Mouse (Mus musculus) G1E (cell line): ENCODE data around the gene Gpc6. TPM values are rescaled to one million over a fixed set of nuclear protein-coding genes. Genes with fewer than 3 reads are reported as not detected.

Source experiments
- ATAC-seq: 2 replicates; pipeline ENCODE4 v1.8.0; 2016; ENCODE audit warnings: mild to moderate bottlenecking; ENCODE audit not compliant: insufficient number of reproducible peaks, poor library complexity, low FRiP score, severe bottlenecking; ENCODE audit errors: extremely low read depth
- DNase-seq: peaks from one replicate; pipeline ENCODE4 v3.0.0; 2012; ENCODE audit warnings: low spot score
- H3K27me3 ChIP-seq: 2 replicates; pipeline ENCODE4 v1.6.1; 2012; ENCODE audit warnings: mild to moderate bottlenecking, low read length, inconsistent platforms; ENCODE audit not compliant: insufficient read depth
- H3K36me3 ChIP-seq: replicated peaks from 2 replicates; pipeline ENCODE3; 2012; ENCODE audit warnings: mild to moderate bottlenecking, inconsistent platforms
- H3K4me1 ChIP-seq: 2 replicates; pipeline ENCODE4 v1.6.1; 2012; ENCODE audit warnings: low read depth, low read length, inconsistent platforms, mixed read lengths; ENCODE audit not compliant: insufficient read depth
- H3K4me3 ChIP-seq: 2 replicates; pipeline ENCODE4 v1.5.1; 2012; ENCODE audit warnings: low read depth, mild to moderate bottlenecking, inconsistent platforms, low read length, moderate library complexity, mixed read lengths
- H3K9me3 ChIP-seq: replicated peaks from 2 replicates; pipeline ENCODE4 v1.6.1; 2012; ENCODE audit warnings: inconsistent platforms
- CTCF ChIP-seq: IDR thresholded peaks from 2 replicates; pipeline ENCODE4 v1.5.1; 2012; ENCODE audit warnings: low read depth, low read length, inconsistent platforms, mixed read lengths
- GATA1 ChIP-seq: IDR thresholded peaks from 2 replicates; pipeline ENCODE4 v1.6.1; 2012; ENCODE audit warnings: borderline replicate concordance, low read length, inconsistent platforms, mixed read lengths
- GATA2 ChIP-seq: IDR thresholded peaks from 2 replicates; pipeline ENCODE4 v1.6.1; 2012; ENCODE audit warnings: low read depth, low read length, inconsistent platforms, borderline replicate concordance
- POLR2AphosphoS5 ChIP-seq: IDR thresholded peaks from 2 replicates; pipeline ENCODE4 v1.6.1; 2012; ENCODE audit warnings: low read depth, low read length, inconsistent platforms; ENCODE audit not compliant: insufficient replicate concordance
- TAL1 ChIP-seq: conservative IDR thresholded peaks from 2 replicates; pipeline ENCODE4 v1.6.1; 2012; ENCODE audit warnings: low read depth, low read length, inconsistent platforms, mixed read lengths
- polyA plus RNA-seq: library from polyadenylated mRNA; stranded (reverse); fragments of >175 nt; gene quantifications from 2 replicates; pipeline ENCODE4 v1.2.3, GENCODE M21; 2012
- total RNA-seq, 2 experiments: library from RNA; stranded (forward) in 1 of 2; stranded (reverse) in 1 of 2; fragments of 200-1000 nt in 1 of 2; fragments of >200 nt in 1 of 2; fragmentation: Nextera tagmentation in 1 of 2; gene quantifications; 2 replicates each; pipeline ENCODE4 v1.2.3; 2014 to 2017

Gpc6 gene
- total and polyA plus RNA-seq, 3 experiments = 0.22 TPM; not detected in 2

GRCm38 (mm10) chr14:117993845-117994244 lies 1068.7 kb downstream of the Gpc6 start:
- no peaks in the 10 kb centered on the region for H3K4me1 ChIP-seq
- DNase-seq (no peak), ATAC-seq (no peak)
- H3K27me3 ChIP-seq = no peaks in the 10 kb centered on the region
- no peaks in the 10 kb centered on the region for H3K36me3 ChIP-seq
- no peak overlapping the region for H3K4me3 ChIP-seq
- peaks cover 14% of the 10 kb centered on the region for H3K9me3 ChIP-seq
- no peak for TF ChIP-seq POLR2AphosphoS5
- TF ChIP-seq GATA1 = no peak
- no peak for TF ChIP-seq CTCF
- TF ChIP-seq TAL1 = no peak
- TF ChIP-seq GATA2 = no peak

GRCm38 (mm10) chr14:118004434-118004833 lies 1079.3 kb downstream of the Gpc6 start:
- no peak overlapping the region for H3K4me3 ChIP-seq
- H3K27me3 ChIP-seq = no peaks in the 10 kb centered on the region
- TF ChIP-seq GATA2 (no peak), TAL1 (no peak), CTCF (no peak), GATA1 (no peak), POLR2AphosphoS5 (no peak)
- ATAC-seq (no peak), DNase-seq (no peak)
- H3K4me1 ChIP-seq = no peaks in the 10 kb centered on the region
- peaks cover 30% of the 10 kb centered on the region for H3K9me3 ChIP-seq
- no peaks in the 10 kb centered on the region for H3K36me3 ChIP-seq

GRCm38 (mm10) chr14:118005697-118006096 lies 1080.6 kb downstream of the Gpc6 start:
- H3K4me1 ChIP-seq = no peaks in the 10 kb centered on the region
- DNase-seq (no peak), ATAC-seq (no peak)
- no peaks in the 10 kb centered on the region for H3K36me3 ChIP-seq
- H3K4me3 ChIP-seq = no peak overlapping the region
- TF ChIP-seq GATA2 (no peak), POLR2AphosphoS5 (no peak), GATA1 (no peak), TAL1 (no peak), CTCF (no peak)
- peaks cover 25% of the 10 kb centered on the region for H3K9me3 ChIP-seq
- no peaks in the 10 kb centered on the region for H3K27me3 ChIP-seq

- Histone ChIP-seq H3K36me3 (no peaks in the 10 kb centered on the region), H3K4me1 (no peaks in the 10 kb centered on the region), H3K27me3 (no peaks in the 10 kb centered on the region), H3K9me3 (peaks cover 5% of the 10 kb centered on the region; the same call in 1 of the 2 replicates), H3K4me3 (no peak overlapping the region)
- ATAC-seq = no peak
- DNase-seq = no peak
- TF ChIP-seq POLR2AphosphoS5 (no peak), GATA1 (no peak), CTCF (no peak)
These were observed 1084.4 kb downstream of the Gpc6 start for GRCm38 (mm10) chr14:118009541-118009940.

- Histone ChIP-seq H3K36me3 (no peaks in the 10 kb centered on the region), H3K9me3 (0 out of 2 replicates have a peak, but pooled peaks cover 2% of the 10 kb centered on the region), H3K27me3 (no peaks in the 10 kb centered on the region), H3K4me3 (no peak overlapping the region), H3K4me1 (no peaks in the 10 kb centered on the region)
- TF ChIP-seq GATA2 (no peak), POLR2AphosphoS5 (no peak), GATA1 (no peak), TAL1 (no peak), CTCF (no peak)
- no peak for DNase-seq
- ATAC-seq = no peak
These were observed 1088.1 kb downstream of the Gpc6 start for GRCm38 (mm10) chr14:118013237-118013636.

- no peak for TF ChIP-seq CTCF
- no peak for TF ChIP-seq GATA1
- TF ChIP-seq TAL1 = no peak
- no peak for TF ChIP-seq POLR2AphosphoS5
- no peak for TF ChIP-seq GATA2
- H3K9me3 ChIP-seq = peaks cover 9% of the 10 kb centered on the region
- no peak for ATAC-seq
These were observed 1094.2 kb downstream of the Gpc6 start for GRCm38 (mm10) chr14:118019314-118019713.

More at GRCm38 (mm10) chr14:118019314-118019713, 1094.2 kb downstream of the Gpc6 start:
- no peak for DNase-seq
- Histone ChIP-seq H3K4me1 (no peaks in the 10 kb centered on the region), H3K36me3 (no peaks in the 10 kb centered on the region), H3K27me3 (no peaks in the 10 kb centered on the region), H3K4me3 (no peak overlapping the region)
